Mouse (Mus musculus): ENCODE measurements at regions not wholly inside any gene's neighbourhood (a gene's known extent, or its start where the extent isn't known, plus 50 kb on each side); places are given as distances from the start of the nearest gene placed in this dataset.

GRCm38 (mm10) chr13:30040288-30040687 lies 54.4 kb upstream of the E2f3 start:
- Histone ChIP-seq H3K27ac (no peak overlapping the region), H3K36me3 (no peaks in the 10 kb centered on the region), H3K4me3 (replicated peaks) (no peak overlapping the region), H3K27me3 (no peaks in the 10 kb centered on the region), H3K4me2 (no peak overlapping the region), H3K9me3 (replicated peaks) (no peaks in the 10 kb centered on the region), H3K9ac (no peak overlapping the region), H3K4me1 (no peaks in the 10 kb centered on the region)
- WGBS, result 90% methylated on average over 4 of the region's 4 CpGs
- no peak for ATAC-seq (replicated peaks; ENCODE audit: low FRiP score)

GRCm38 (mm10) chr13:30039791-30040190 lies 53.9 kb upstream of the E2f3 start:
- ATAC-seq (replicated peaks; ENCODE audit: low FRiP score), result no peak
- H3K4me2 ChIP-seq, result no peak overlapping the region
- no peak overlapping the region for H3K27ac ChIP-seq
- no peaks in the 10 kb centered on the region for H3K36me3 ChIP-seq
- H3K4me1 ChIP-seq, result no peaks in the 10 kb centered on the region
- 81% methylated on average over 2 of the region's 2 CpGs for WGBS
- H3K9me3 ChIP-seq (replicated peaks), result no peaks in the 10 kb centered on the region
- no peak overlapping the region for H3K4me3 ChIP-seq (replicated peaks)
- H3K27me3 ChIP-seq, result no peaks in the 10 kb centered on the region
- no peak overlapping the region for H3K9ac ChIP-seq

- H3K9ac ChIP-seq, result no peak overlapping the region
- no peak for ATAC-seq (replicated peaks; ENCODE audit: low FRiP score)
- H3K27me3 ChIP-seq, result no peaks in the 10 kb centered on the region
- H3K27ac ChIP-seq, result no peak overlapping the region
- 62% methylated on average over 8 of the region's 8 CpGs for WGBS
- H3K4me3 ChIP-seq (replicated peaks), result no peak overlapping the region
- H3K4me1 ChIP-seq, result no peaks in the 10 kb centered on the region
- H3K36me3 ChIP-seq, result no peaks in the 10 kb centered on the region
- H3K4me2 ChIP-seq, result no peak overlapping the region
- no peaks in the 10 kb centered on the region for H3K9me3 ChIP-seq (replicated peaks)
Observed at GRCm38 (mm10) chr13:30036561-30036960, 50.7 kb upstream of the E2f3 start.

GRCm38 (mm10) chr13:30036071-30036470 lies 50.2 kb upstream of the E2f3 start:
- no peaks in the 10 kb centered on the region for H3K27me3 ChIP-seq
- no peak overlapping the region for H3K4me3 ChIP-seq (replicated peaks)

More at GRCm38 (mm10) chr13:30036071-30036470, 50.2 kb upstream of the E2f3 start:
- no peaks in the 10 kb centered on the region for H3K36me3 ChIP-seq
- H3K4me2 ChIP-seq, result no peak overlapping the region
- no peaks in the 10 kb centered on the region for H3K4me1 ChIP-seq
- H3K27ac ChIP-seq, result no peak overlapping the region
- H3K9me3 ChIP-seq (replicated peaks), result no peaks in the 10 kb centered on the region
- no peak for ATAC-seq (replicated peaks; ENCODE audit: low FRiP score)
- WGBS, result 91% methylated on average over 3 of the region's 3 CpGs
- no peak overlapping the region for H3K9ac ChIP-seq
